Mouse (Mus musculus): ENCODE data around the gene Gm45837.

DNA sequence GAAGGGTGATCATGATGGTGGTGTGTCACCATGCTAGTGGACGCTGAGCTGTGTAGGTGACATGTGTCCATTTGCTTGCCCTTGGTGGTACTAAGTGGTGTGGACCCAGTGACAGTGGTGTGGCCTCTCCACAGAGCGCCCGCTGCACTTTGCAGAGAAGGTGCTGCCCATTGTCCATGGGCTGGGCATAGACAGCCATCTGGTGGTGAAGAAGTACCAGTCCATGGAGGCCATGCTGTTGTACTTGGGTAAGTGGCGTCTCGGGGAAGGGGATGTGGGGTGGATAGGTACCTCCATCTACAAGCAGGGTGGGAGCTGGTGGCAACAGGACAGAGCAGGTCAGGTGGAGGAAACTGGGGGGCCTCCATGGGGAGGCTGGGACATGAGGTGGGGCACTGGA, 6.9 kb upstream of the Gm45837 start:
- no peak for TF ChIP-seq CTCF (IDR thresholded peaks at IDR 0.05 in 2 of 3, conservative IDR thresholded peaks at IDR 0.05 in 1 of 3; ENCODE audit: control insufficient read depth in 1 of 3, insufficient read depth in 1 of 3, low read depth in 2 of 3, low read length in 3 of 3, poor library complexity in 1 of 3, severe bottlenecking in 1 of 3)
- no peak for TF ChIP-seq MEF2A (IDR thresholded peaks at IDR 0.05; ENCODE audit: extremely low read depth, insufficient replicate concordance, low read depth, low read length, poor library complexity, severe bottlenecking)
- no peak for TF ChIP-seq TCF12 (IDR thresholded peaks at IDR 0.05; ENCODE audit: low read depth, low read length)
- TF ChIP-seq POLR2A (IDR thresholded peaks at IDR 0.05; ENCODE audit: control insufficient read depth in 1 of 2, insufficient read depth in 1 of 2, low read depth in 1 of 2, low read length in 2 of 2, poor library complexity in 1 of 2) = no peak
- TF ChIP-seq MYB (IDR thresholded peaks at IDR 0.05; ENCODE audit: low read depth, low read length) = no peak
- TF ChIP-seq ZNF384 (IDR thresholded peaks at IDR 0.05; ENCODE audit: low read depth, low read length) = no peak
- TF ChIP-seq USF2 (IDR thresholded peaks at IDR 0.05; ENCODE audit: borderline replicate concordance in 1 of 2, insufficient read depth in 1 of 2, low read depth in 1 of 2, low read length in 2 of 2) = no peak

All from MEL (cell line).